Mouse (Mus musculus): ENCODE measurements around the gene Tapbp.

The Tapbp gene

GRCm38 (mm10) chr17:33968927-33969326 lies 53.2 kb downstream of the Tapbp start:
- DNase-seq (ENCODE audit: low spot score): no peak

DNA sequence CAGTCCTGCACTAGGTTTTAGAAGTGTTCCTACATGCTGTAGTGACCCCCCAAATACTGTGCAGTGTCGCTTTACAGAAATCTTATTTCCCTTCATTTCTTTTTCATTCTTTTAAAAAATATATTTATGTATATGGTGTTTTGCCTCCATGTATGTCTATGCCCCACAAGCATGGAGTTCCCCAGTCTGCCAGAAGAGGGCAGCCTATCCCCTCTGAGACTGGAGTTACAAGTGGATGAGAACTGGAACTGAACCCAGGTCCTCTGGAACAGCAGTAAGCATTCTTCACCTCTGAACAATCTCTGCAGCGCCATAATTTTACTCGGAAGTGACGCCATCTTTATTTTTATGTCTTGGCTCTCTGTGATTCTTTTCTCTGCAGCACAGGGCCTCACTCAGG lies 53.7 kb downstream of the Tapbp start:
- DNase-seq (ENCODE audit: low spot score): no peak

- DNase-seq (ENCODE audit: low spot score): no peak
Observed at GRCm38 (mm10) chr17:33972691-33973090, 57.0 kb downstream of the Tapbp start.

- DNase-seq (ENCODE audit: low spot score): no peak
Observed at GRCm38 (mm10) chr17:33973572-33973971, 57.9 kb downstream of the Tapbp start.

DNA sequence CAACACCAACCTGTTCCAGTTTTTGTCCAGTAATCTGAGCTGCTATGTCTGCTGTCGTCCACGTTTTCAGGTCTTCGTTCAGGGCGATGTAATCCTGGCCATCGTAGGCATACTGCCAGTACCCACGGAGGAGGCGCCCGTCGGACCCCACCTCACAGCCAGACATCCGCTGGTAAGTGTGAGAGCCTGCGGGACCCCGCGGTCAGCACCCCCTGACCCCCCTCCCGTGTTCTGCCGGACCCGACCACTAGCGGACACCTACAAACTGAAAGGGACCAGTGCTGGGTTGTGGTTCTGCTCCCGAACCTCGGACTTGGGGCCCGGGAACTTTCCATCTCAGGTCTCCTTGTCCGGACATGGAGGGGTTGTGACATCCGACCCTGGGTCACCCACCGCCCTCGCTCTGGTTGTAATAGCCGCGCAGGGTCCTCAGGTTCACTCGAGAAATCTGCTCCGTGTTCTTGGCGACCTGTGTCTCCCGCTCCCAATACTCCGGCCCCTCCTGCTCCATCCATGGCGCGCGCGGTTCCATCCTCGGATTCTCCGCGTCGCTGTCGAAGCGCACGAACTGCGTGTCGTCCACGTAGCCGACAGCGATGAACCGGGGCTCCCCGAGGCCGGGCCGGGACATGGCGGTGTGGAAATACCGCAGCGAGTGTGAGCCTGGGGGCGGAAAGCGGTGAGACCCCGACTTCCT lies 62.3 kb downstream of the Tapbp start:
- no peak for DNase-seq (ENCODE audit: low spot score)

- no peak for DNase-seq (ENCODE audit: low spot score)
Observed at GRCm38 (mm10) chr17:33978631-33979031, 62.9 kb downstream of the Tapbp start.

All from layer of hippocampus, adult 9-10 months (tissue).